Mouse (Mus musculus) testis, adult 2 months (tissue): ENCODE results near the gene Thra.

Experiments
- CTCF ChIP-seq: fragments of 200-500 bp; IDR thresholded peaks from 2 replicates; pipeline ENCODE4 v1.5.1; 2012; ENCODE audit warnings: low read depth, mild to moderate bottlenecking, inconsistent platforms, low read length, moderate library complexity; ENCODE audit not compliant: control insufficient read depth, insufficient read depth, insufficient replicate concordance
- POLR2A ChIP-seq: fragments of 200-500 bp; IDR thresholded peaks from 2 replicates; pipeline ENCODE4 v1.6.1; 2012; ENCODE audit warnings: low read depth, mild to moderate bottlenecking, inconsistent platforms, low read length, moderate library complexity; ENCODE audit not compliant: control insufficient read depth

- TF ChIP-seq POLR2A (no peak), CTCF (no peak)
These were observed 45.0 kb upstream of the Thra start for GRCm38 (mm10) chr11:98695408-98695807.
